Mouse (Mus musculus): ENCODE results near the gene F2. TPM values are rescaled to one million over a fixed set of nuclear protein-coding genes. Genes with fewer than 3 reads are reported as not detected.

Gene F2
- polyA plus RNA-seq, 1 experiment: not detected

DNA sequence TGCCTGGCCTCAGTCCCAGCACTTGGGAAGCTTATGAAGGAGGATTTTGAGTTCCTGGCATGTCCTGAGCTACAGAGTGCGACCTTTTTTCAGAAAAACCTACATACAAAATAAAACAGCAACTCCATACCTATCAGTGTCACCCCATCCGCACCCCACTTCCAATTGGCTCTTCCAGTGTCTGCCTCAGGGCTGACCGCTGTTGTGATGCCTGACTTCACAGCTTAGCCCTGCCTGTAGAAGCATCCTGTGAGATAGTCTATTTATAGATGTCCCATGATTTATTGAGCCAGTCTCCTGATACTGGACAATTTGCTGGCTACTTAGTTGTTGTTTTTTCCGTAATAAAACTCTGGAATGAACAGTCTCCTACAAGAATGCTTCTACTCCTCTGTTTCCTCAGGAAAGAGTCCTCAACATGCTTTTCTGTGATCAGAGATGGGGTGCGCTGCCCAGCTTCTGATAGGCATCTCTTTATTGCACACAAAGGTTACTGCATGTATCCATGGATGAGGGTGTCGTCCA is 30.2 kb upstream of the F2 start:
- no peak overlapping the region for H3K4me3 ChIP-seq (ENCODE audit: insufficient read depth, low read length)
- H3K4me1 ChIP-seq (ENCODE audit: control insufficient read depth, insufficient read depth, low read length): no peaks in the 10 kb centered on the region
- TF ChIP-seq CTCF (IDR thresholded peaks at IDR 0.05; ENCODE audit: low read depth, low read length): no peak
- no peak overlapping the region for H3K27ac ChIP-seq (ENCODE audit: insufficient read depth, low read depth, low read length)

DNA sequence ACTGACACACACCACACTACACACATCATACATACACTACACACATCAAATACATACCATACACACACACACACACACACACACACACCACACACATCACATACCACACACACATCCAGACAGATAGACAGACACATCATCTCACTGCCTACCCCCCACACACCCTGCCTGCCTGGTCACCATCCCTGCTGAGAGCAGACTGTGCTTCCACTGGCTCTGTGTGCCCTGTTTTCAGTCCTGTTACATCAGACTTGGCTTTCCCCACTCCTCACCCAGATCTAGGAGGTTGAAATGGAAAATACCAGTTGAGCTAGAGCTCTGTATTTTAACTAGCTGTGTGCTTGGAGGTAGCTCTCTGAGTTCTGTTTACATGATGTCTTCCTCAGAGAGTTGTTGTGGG is 28.6 kb upstream of the F2 start:
- Histone ChIP-seq H3K4me3 (ENCODE audit: insufficient read depth, low read length) (no peak overlapping the region), H3K27ac (ENCODE audit: insufficient read depth, low read depth, low read length) (no peak overlapping the region), H3K4me1 (ENCODE audit: control insufficient read depth, insufficient read depth, low read length) (0 out of 2 replicates have a peak, but pooled peaks cover 5% of the 10 kb centered on the region)
- TF ChIP-seq CTCF (IDR thresholded peaks at IDR 0.05; ENCODE audit: low read depth, low read length): no peak
- TF ChIP-seq POLR2A (IDR thresholded peaks at IDR 0.05; ENCODE audit: borderline replicate concordance, low read depth, low read length): no peak

DNA sequence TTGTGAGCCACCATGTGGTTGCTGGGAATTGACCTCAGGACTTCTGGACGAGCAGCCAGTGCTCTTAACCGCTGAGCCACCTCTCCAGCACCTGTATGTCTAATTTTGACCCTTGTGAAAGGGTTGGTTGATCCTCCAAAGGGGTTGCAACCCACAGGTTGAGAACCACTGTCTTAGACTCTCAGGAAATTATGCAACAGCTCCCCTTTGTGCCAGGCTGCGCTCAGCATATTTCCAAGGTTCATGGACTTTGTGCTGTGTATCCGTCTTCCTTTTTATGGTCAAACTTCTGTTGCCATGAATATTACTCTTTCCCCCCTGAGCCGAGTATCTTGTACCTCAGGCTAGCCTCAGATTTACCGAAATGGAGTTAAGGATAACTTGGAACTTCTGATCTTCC is 24.8 kb upstream of the F2 start:
- TF ChIP-seq CTCF (IDR thresholded peaks at IDR 0.05; ENCODE audit: low read depth, low read length): no peak
- no peak for TF ChIP-seq POLR2A (IDR thresholded peaks at IDR 0.05; ENCODE audit: borderline replicate concordance, low read depth, low read length)
- Histone ChIP-seq H3K4me3 (ENCODE audit: insufficient read depth, low read length) (no peak overlapping the region), H3K4me1 (ENCODE audit: control insufficient read depth, insufficient read depth, low read length) (0 out of 2 replicates have a peak, but pooled peaks cover 5% of the 10 kb centered on the region), H3K27ac (ENCODE audit: insufficient read depth, low read depth, low read length) (no peak overlapping the region)

DNA sequence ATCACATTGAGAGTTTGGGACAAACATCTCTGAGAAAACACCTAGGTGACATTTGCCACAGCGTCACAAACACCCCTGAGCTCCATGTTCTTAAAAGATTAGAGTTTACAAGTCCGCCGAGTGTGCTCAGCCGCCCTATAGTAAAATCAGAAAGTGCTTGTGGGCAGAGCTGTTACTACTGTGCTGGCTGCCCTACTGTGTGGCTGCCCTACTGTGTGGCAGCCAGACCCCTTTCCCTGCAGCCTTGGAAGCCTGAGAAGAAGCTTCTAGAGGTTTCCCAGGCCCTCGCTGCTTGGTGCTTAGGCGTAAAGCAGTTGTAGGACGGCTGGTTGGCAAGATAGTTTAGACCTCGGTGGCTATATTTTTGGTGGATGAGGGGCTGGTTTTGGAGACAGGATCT is 23.4 kb upstream of the F2 start:
- TF ChIP-seq CTCF (IDR thresholded peaks at IDR 0.05; ENCODE audit: low read depth, low read length): no peak
- TF ChIP-seq POLR2A (IDR thresholded peaks at IDR 0.05; ENCODE audit: borderline replicate concordance, low read depth, low read length): no peak
- 0 out of 2 replicates have a peak, but pooled peaks cover 5% of the 10 kb centered on the region for H3K4me1 ChIP-seq (ENCODE audit: control insufficient read depth, insufficient read depth, low read length)
- H3K4me3 ChIP-seq (ENCODE audit: insufficient read depth, low read length): no peak overlapping the region
- no peak overlapping the region for H3K27ac ChIP-seq (ENCODE audit: insufficient read depth, low read depth, low read length)

DNA sequence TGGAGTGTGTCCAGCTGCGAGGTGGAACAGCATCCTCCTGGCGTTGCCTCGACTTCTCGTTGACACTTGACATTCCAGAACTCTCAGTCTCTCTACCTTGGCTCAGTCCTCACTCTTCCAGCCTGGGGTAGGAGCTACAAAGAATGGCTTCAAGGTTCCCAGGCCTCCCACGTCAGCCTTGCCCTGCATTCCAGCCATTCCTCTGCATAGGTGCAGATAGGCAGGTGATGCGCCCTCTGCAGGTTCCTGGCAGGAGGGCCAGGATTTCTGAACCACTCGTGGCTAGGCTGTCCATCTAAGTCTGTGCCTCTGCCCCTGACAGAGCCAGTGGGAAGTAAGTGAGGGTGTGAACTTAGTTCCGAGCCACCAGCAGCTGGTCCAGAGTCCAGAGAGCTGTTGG is 20.6 kb upstream of the F2 start:
- no peak overlapping the region for H3K27ac ChIP-seq (ENCODE audit: insufficient read depth, low read depth, low read length)
- H3K4me1 ChIP-seq (ENCODE audit: control insufficient read depth, insufficient read depth, low read length): peaks cover 7% of the 10 kb centered on the region; the same call in 1 of the 2 replicates
- TF ChIP-seq CTCF (IDR thresholded peaks at IDR 0.05; ENCODE audit: low read depth, low read length) (no peak), POLR2A (IDR thresholded peaks at IDR 0.05; ENCODE audit: borderline replicate concordance, low read depth, low read length) (no peak)
- no peak overlapping the region for H3K4me3 ChIP-seq (ENCODE audit: insufficient read depth, low read length)

DNA sequence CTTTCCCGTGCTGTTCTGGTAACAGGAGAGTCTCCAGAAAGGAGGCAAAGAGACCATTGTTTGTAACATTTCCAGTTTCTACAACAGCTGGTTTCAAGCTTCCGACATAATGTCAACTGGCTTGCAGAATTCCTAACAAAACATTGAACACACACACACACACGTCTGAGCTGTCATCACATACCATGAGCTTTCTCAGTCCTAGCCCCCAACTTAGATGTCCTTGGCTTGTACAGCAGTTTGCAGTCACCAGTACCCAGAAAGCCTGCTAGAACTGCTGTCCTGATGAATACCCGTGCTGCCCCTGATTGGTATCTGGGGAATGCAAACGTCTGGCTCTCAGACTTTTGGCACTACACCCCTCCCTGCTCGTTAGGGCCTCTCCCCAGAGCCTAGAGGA is 19.6 kb upstream of the F2 start:
- Histone ChIP-seq H3K4me3 (ENCODE audit: insufficient read depth, low read length) (no peak overlapping the region), H3K27ac (ENCODE audit: insufficient read depth, low read depth, low read length) (no peak overlapping the region), H3K4me1 (ENCODE audit: control insufficient read depth, insufficient read depth, low read length) (peaks cover 5% of the 10 kb centered on the region; the same call in 1 of the 2 replicates)
- no peak for TF ChIP-seq CTCF (IDR thresholded peaks at IDR 0.05; ENCODE audit: low read depth, low read length)
- TF ChIP-seq POLR2A (IDR thresholded peaks at IDR 0.05; ENCODE audit: borderline replicate concordance, low read depth, low read length): no peak

DNA sequence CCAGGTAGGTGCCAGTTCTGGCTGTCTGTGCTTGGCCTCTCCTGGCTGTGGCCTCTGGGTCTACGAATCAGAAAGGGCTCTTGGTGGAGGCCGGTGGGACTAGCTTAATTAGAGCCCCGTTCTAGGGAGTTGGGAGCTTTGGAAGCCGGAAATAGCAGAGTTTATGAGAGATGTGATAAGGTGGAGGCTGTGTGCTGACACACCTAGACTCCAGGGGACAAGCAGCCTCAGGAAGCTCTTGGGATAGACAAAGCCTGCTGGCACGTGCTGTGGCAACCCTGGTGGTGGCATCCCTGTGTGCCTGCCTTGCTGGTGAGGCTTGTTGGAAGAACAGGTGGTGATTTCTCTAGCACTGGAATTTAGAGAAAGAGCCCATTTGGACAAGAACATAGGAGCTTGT is 19.2 kb upstream of the F2 start:
- peaks cover 4% of the 10 kb centered on the region; the same call in 1 of the 2 replicates for H3K4me1 ChIP-seq (ENCODE audit: control insufficient read depth, insufficient read depth, low read length)
- no peak overlapping the region for H3K27ac ChIP-seq (ENCODE audit: insufficient read depth, low read depth, low read length)
- TF ChIP-seq POLR2A (IDR thresholded peaks at IDR 0.05; ENCODE audit: borderline replicate concordance, low read depth, low read length) (no peak), CTCF (IDR thresholded peaks at IDR 0.05; ENCODE audit: low read depth, low read length) (no peak)
- H3K4me3 ChIP-seq (ENCODE audit: insufficient read depth, low read length): no peak overlapping the region

DNA sequence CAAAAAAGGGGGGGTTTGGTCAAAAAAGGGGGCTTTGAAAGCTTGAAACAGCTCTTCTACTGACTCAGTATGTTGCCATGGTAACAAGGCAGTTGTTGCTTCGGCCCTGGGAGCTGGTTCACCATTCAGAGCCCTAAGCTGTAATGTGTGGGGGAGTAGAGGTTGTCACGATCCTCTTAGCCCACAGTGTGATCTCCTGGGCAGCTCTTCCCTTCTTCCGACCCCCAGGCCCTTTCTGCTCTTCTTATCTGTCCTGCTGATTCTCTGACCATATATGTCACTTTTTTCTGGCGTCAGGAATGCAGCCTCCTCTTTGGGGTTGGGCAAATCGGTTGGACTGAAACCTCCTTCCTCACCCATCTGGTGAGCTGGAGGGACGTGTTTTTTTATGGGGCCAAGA is 16.6 kb upstream of the F2 start:
- TF ChIP-seq POLR2A (IDR thresholded peaks at IDR 0.05; ENCODE audit: borderline replicate concordance, low read depth, low read length) (no peak), CTCF (IDR thresholded peaks at IDR 0.05; ENCODE audit: low read depth, low read length) (no peak)
- H3K4me1 ChIP-seq (ENCODE audit: control insufficient read depth, insufficient read depth, low read length): peaks cover 4% of the 10 kb centered on the region; the same call in 1 of the 2 replicates
- no peak overlapping the region for H3K4me3 ChIP-seq (ENCODE audit: insufficient read depth, low read length)
- H3K27ac ChIP-seq (ENCODE audit: insufficient read depth, low read depth, low read length): no peak overlapping the region

DNA sequence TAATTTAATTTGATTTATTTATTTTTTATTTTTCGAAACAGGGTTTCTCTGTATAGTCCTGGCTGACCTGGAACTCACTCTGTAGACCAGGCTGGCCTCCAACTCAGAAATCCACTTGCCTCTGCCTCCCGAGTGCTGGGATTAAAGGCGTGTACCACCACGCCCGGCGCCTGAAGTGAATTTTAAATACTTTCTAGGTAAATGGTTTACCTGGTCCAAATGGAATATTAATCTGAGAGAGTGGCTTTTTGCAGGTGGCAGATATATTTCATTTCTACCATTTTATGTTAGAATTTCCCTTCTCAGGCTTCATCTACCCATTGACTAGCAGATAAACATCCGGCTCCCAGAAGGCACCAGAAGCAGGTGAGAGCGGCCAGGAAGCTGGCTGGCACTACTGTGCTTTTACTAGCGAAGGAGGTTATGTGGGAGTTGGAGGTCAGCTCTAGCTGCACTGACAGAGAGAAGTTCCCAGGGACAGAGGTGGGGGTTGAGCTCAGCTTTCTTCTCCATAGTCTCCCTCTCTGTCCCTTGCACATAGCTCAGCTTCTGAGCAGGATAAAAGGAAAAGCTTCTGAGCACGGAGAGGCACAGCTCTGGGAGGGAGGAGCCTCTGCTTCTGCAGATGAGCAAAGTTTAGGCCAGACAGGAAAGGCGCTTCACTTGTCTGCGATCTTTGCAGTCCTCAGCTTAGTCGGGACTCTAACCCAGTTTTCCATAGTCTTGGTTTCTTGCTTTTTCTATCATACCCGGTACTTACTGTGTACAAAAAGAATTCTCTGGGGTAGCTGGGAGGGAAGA is 15.4 kb upstream of the F2 start:
- Histone ChIP-seq H3K27ac (ENCODE audit: insufficient read depth, low read depth, low read length) (no peak overlapping the region), H3K4me1 (ENCODE audit: control insufficient read depth, insufficient read depth, low read length) (peaks cover 4% of the 10 kb centered on the region; the same call in 1 of the 2 replicates), H3K4me3 (ENCODE audit: insufficient read depth, low read length) (no peak overlapping the region)
- no peak for TF ChIP-seq CTCF (IDR thresholded peaks at IDR 0.05; ENCODE audit: low read depth, low read length)
- no peak for TF ChIP-seq POLR2A (IDR thresholded peaks at IDR 0.05; ENCODE audit: borderline replicate concordance, low read depth, low read length)

DNA sequence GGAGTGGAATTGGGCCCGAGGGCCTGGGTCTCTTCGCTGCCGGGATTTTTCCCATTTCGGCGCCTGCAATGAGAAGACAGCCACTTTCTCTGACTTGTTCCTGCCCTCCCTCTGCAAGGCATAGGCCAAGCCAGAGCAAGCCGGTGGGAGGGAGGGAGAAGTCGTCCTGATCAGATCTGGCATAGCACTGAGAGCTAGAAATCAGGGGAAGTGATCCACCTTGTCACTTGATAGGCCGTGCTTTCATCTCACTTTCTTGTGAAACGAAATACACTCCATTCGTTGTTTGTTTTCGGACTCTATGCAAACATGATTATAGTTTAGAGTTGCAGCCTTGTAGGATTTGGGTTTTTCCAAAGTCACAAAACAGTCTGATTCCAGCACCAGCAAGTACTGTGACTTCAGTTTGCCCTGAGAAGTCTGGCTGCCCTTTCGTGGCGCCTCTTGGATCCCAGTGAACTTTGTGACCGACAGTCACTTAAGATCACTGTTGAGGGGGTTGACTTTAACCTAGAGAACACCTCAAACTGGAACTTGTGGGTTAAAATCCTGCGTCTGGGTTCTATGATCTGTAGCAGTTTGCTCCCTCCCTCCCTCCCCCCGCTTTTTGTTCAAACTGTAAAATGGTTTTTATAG is 14.3 kb upstream of the F2 start:
- Histone ChIP-seq H3K27ac (ENCODE audit: insufficient read depth, low read depth, low read length) (peak overlapping the region; percentile 69), H3K4me1 (ENCODE audit: control insufficient read depth, insufficient read depth, low read length) (peaks cover 4% of the 10 kb centered on the region; the same call in 1 of the 2 replicates), H3K4me3 (ENCODE audit: insufficient read depth, low read length) (peak overlapping the region; percentile 72)
- no peak for TF ChIP-seq POLR2A (IDR thresholded peaks at IDR 0.05; ENCODE audit: borderline replicate concordance, low read depth, low read length)
- TF ChIP-seq CTCF (IDR thresholded peaks at IDR 0.05; ENCODE audit: low read depth, low read length): no peak

Data from bone marrow macrophage, adult 2 months (primary cell).